Mouse (Mus musculus): ENCODE data around the gene Nfib.

- TF ChIP-seq POLR2A (IDR thresholded peaks at IDR 0.05; ENCODE audit: borderline replicate concordance, control insufficient read depth, low read depth, low read length) (no peak), CTCF (IDR thresholded peaks at IDR 0.05; ENCODE audit: control insufficient read depth, insufficient read depth, low read length) (no peak)
Measured at GRCm38 (mm10) chr4:82615712-82616111, 89.8 kb downstream of the Nfib start.

Measured in bone marrow, adult 2 months (tissue).